Mouse (Mus musculus): ENCODE data around the gene 2900011O08Rik. TPM values are rescaled to one million over a fixed set of nuclear protein-coding genes. Genes with fewer than 3 reads are reported as not detected.

2900011O08Rik gene
- total RNA-seq, 1 experiment from 2014 or later: 1.5 TPM

DNA sequence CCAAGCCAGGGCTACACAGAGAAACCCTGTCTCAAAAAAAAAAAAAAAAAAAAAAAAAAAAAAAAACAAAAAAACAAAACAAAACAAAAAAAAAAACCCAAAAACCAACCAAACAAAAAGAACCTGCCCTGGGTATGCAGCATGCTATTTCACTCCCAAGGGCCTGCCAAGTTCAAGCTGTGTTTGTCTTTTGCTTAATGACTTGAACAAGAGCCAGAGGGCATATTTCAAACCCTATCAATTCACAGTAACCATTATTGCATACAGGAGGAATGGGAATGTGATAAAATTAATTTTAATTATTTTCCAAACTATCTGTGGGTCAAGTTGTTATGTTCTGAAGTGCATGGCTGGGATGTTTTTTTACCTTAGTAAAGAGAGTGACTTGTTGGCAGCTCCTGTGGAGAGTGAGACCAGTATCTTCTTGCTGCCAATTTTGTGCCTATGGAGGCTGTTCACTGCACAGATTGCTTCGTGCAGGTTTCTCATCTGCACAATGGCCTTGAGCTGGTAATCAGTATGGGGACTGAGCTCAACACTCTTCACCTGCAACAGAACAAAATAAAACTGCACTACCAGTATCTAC, 151.7 kb downstream of the 2900011O08Rik start:
- DNase-seq: no peak

GRCm38 (mm10) chr16:14139106-14139505, 152.7 kb downstream of the 2900011O08Rik start:
- no peak for DNase-seq

DNA sequence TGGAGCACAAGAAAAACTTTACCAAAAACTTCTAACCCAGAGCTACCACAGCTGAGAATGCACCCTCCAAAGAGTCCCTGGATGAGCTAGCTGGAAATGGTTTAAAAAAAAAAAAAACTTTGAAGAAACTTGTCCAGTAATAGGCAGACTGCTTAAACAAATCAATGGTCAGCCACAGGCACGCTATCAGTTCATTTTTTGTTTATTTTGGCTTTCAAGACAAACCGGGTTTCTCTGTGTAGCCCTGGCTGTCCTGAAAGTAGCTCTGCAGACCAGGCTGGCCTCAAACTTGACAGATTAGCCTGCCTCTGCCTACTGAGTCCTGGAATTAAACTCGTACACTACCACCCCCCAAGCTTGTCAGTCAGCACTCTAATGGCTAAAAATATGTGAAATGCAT, 156.9 kb downstream of the 2900011O08Rik start:
- DNase-seq: no peak

GRCm38 (mm10) chr16:14147712-14148111, 161.3 kb downstream of the 2900011O08Rik start:
- DNase-seq: no peak

Small RNA genes within 50 kb of the gene (microRNA-seq; reads per million reads assigned to microRNA genes)
- 0 reads per million in 2 experiments for gene Gm27671

Other genes with a start within 250 kb of the 2900011O08Rik start
- 48.6 and 50.0 TPM in 2 replicates for gene Rrn3, start 205.9 kb upstream of the 2900011O08Rik start, total RNA-seq (2021)
- 49.6 TPM in 2 replicates for gene Ntan1, start 167.8 kb upstream of the 2900011O08Rik start, total RNA-seq (2021)
- gene Pdxdc1, start 83.5 kb upstream of the 2900011O08Rik start, total RNA-seq (2021): 84.2 and 86.3 TPM in 2 replicates
- gene Mpv17l, start 83.4 kb upstream of the 2900011O08Rik start, total RNA-seq (2021): 6.8 and 13.1 TPM in 2 replicates
- 0.94 TPM in 1 of 2 replicates, not detected in the other for gene Ifitm7, start 284 bp downstream of the 2900011O08Rik start, total RNA-seq (2021)
- gene Nde1, start 176.7 kb downstream of the 2900011O08Rik start, total RNA-seq (2021): 46.0 and 51.3 TPM in 2 replicates
- gene Marf1, start 176.7 kb downstream of the 2900011O08Rik start, total RNA-seq (2021): 150 and 155 TPM in 2 replicates